Mouse (Mus musculus) layer of hippocampus, adult 11-12 months (tissue): ENCODE data around the gene Mrpl21.

Experiments used
- DNase-seq: peaks from one replicate; pipeline ENCODE4 v3.0.0; 2022; ENCODE audit warnings: low spot score

Mrpl21 gene

GRCm38 (mm10) chr19:3341021-3341420, 58.3 kb downstream of the Mrpl21 start:
- DNase-seq = no peak
